Mouse (Mus musculus): ENCODE data around the gene Park7. TPM values are rescaled to one million over a fixed set of nuclear protein-coding genes. Genes with fewer than 3 reads are reported as not detected.
A peak's percentile ranks its signal among the peaks of the same experiment; 100 is the strongest.
"Not testable (repeated sequence)": the region's sequence is repeated elsewhere in the genome, so short reads cannot be mapped to it uniquely, and the experiment has no call there.

The Park7 gene
- polyA plus RNA-seq, 1 experiment from 2014 or later, result 381 TPM

- H3K27me3 ChIP-seq; H3K9ac ChIP-seq (replicated peaks); ATAC-seq (replicated peaks); H3K27ac ChIP-seq (replicated peaks); H3K9me3 ChIP-seq: not testable (repeated sequence)
- WGBS, result 73% methylated on average over 5 of the region's 5 CpGs
- peaks cover 23% of the 10 kb centered on the region for H3K36me3 ChIP-seq
- peaks cover 25% of the 10 kb centered on the region for H3K4me1 ChIP-seq
- H3K4me2 ChIP-seq (replicated peaks), result peak overlapping the region; percentile 80; the same call in 1 of the 2 replicates
- H3K4me3 ChIP-seq, result peak overlapping the region; percentile 100; the same call in 1 of the 2 replicates
Measured at GRCm38 (mm10) chr4:150908512-150908911, 5.7 kb downstream of the Park7 start.

GRCm38 (mm10) chr4:150907099-150907498 lies 7.1 kb downstream of the Park7 start:
- no peaks in the 10 kb centered on the region for H3K9me3 ChIP-seq
- 94% methylated on average over 8 of the region's 8 CpGs for WGBS
- no peak overlapping the region for H3K9ac ChIP-seq (replicated peaks)
- ATAC-seq (replicated peaks), result no peak
- H3K4me2 ChIP-seq (replicated peaks), result no peak overlapping the region
- peaks cover 37% of the 10 kb centered on the region for H3K36me3 ChIP-seq
- no peak overlapping the region for H3K27ac ChIP-seq (replicated peaks)
- peaks cover 18% of the 10 kb centered on the region for H3K4me1 ChIP-seq
- H3K27me3 ChIP-seq, result no peaks in the 10 kb centered on the region
- H3K4me3 ChIP-seq, result no peak overlapping the region

- 93% methylated on average over 14 of the region's 14 CpGs for WGBS
- Histone ChIP-seq H3K4me1 (0 out of 2 replicates have a peak, but pooled peaks cover 4% of the 10 kb centered on the region), H3K4me3 (no peak overlapping the region), H3K9ac (replicated peaks) (no peak overlapping the region), H3K9me3 (no peaks in the 10 kb centered on the region), H3K4me2 (replicated peaks) (no peak overlapping the region), H3K27ac (replicated peaks) (no peak overlapping the region), H3K36me3 (peaks cover 67% of the 10 kb centered on the region), H3K27me3 (no peaks in the 10 kb centered on the region)
- ATAC-seq (replicated peaks), result no peak
Measured at GRCm38 (mm10) chr4:150903091-150903742, 11.0 kb downstream of the Park7 start.

- Histone ChIP-seq H3K27me3 (no peaks in the 10 kb centered on the region), H3K9ac (replicated peaks) (no peak overlapping the region), H3K36me3 (peaks cover 78% of the 10 kb centered on the region), H3K9me3 (no peaks in the 10 kb centered on the region), H3K4me2 (replicated peaks) (no peak overlapping the region), H3K4me1 (no peaks in the 10 kb centered on the region), H3K27ac (replicated peaks) (no peak overlapping the region), H3K4me3 (no peak overlapping the region)
- 93% methylated on average over 12 of the region's 12 CpGs for WGBS
- ATAC-seq (replicated peaks), result no peak
Measured at GRCm38 (mm10) chr4:150902062-150902461, 12.2 kb downstream of the Park7 start.

- Histone ChIP-seq H3K4me3 (no peak overlapping the region), H3K9ac (replicated peaks) (no peak overlapping the region), H3K9me3 (no peaks in the 10 kb centered on the region), H3K4me1 (no peaks in the 10 kb centered on the region), H3K4me2 (replicated peaks) (no peak overlapping the region), H3K27me3 (no peaks in the 10 kb centered on the region), H3K27ac (replicated peaks) (no peak overlapping the region), H3K36me3 (peaks cover 80% of the 10 kb centered on the region)
- no peak for ATAC-seq (replicated peaks)
- 54% methylated on average over 9 of the region's 9 CpGs for WGBS
Measured at GRCm38 (mm10) chr4:150901651-150902050, 12.6 kb downstream of the Park7 start.

GRCm38 (mm10) chr4:150900486-150900885 lies 13.8 kb downstream of the Park7 start:
- Histone ChIP-seq H3K9ac (replicated peaks) (no peak overlapping the region), H3K4me1 (no peaks in the 10 kb centered on the region), H3K9me3 (no peaks in the 10 kb centered on the region), H3K4me3 (no peak overlapping the region), H3K27me3 (no peaks in the 10 kb centered on the region), H3K36me3 (peaks cover 79% of the 10 kb centered on the region), H3K4me2 (replicated peaks) (no peak overlapping the region), H3K27ac (replicated peaks) (no peak overlapping the region)
- no peak for ATAC-seq (replicated peaks)
- WGBS, result 92% methylated on average over 13 of the region's 13 CpGs

- peaks cover 69% of the 10 kb centered on the region for H3K36me3 ChIP-seq
- 61% methylated on average over 13 of the region's 13 CpGs for whole genome bisulfite sequencing
- H3K4me3 ChIP-seq, result no peak overlapping the region
- no peaks in the 10 kb centered on the region for H3K9me3 ChIP-seq
- no peak overlapping the region for H3K9ac ChIP-seq (replicated peaks)
- no peak overlapping the region for H3K27ac ChIP-seq (replicated peaks)
- ATAC-seq (replicated peaks), result no peak
- H3K4me1 ChIP-seq, result no peaks in the 10 kb centered on the region
- no peaks in the 10 kb centered on the region for H3K27me3 ChIP-seq
- no peak overlapping the region for H3K4me2 ChIP-seq (replicated peaks)
Measured at GRCm38 (mm10) chr4:150898716-150899365, 15.4 kb downstream of the Park7 start.

GRCm38 (mm10) chr4:150896896-150897624 lies 17.2 kb downstream of the Park7 start:
- Histone ChIP-seq H3K4me1 (no peaks in the 10 kb centered on the region), H3K4me2 (replicated peaks) (no peak overlapping the region), H3K4me3 (no peak overlapping the region), H3K36me3 (peaks cover 51% of the 10 kb centered on the region), H3K27ac (replicated peaks) (no peak overlapping the region), H3K9ac (replicated peaks) (no peak overlapping the region), H3K27me3 (no peaks in the 10 kb centered on the region), H3K9me3 (no peaks in the 10 kb centered on the region)
- 93% methylated on average over 26 of the region's 26 CpGs for WGBS
- no peak for ATAC-seq (replicated peaks)

GRCm38 (mm10) chr4:150894718-150895501 lies 19.3 kb downstream of the Park7 start:
- ATAC-seq (replicated peaks), result no peak
- 79% methylated on average over 8 of the region's 8 CpGs for WGBS

GRCm38 (mm10) chr4:150891308-150891707 lies 22.9 kb downstream of the Park7 start:
- Histone ChIP-seq H3K9ac (replicated peaks) (no peak overlapping the region), H3K4me2 (replicated peaks) (no peak overlapping the region), H3K4me3 (no peak overlapping the region), H3K27ac (replicated peaks) (no peak overlapping the region), H3K27me3 (no peaks in the 10 kb centered on the region), H3K9me3 (no peaks in the 10 kb centered on the region), H3K36me3 (peaks cover 2% of the 10 kb centered on the region; the same call in 1 of the 2 replicates), H3K4me1 (no peaks in the 10 kb centered on the region)
- WGBS, result 81% methylated on average over 5 of the region's 5 CpGs
- no peak for ATAC-seq (replicated peaks)

More at GRCm38 (mm10) chr4:150894718-150895501, 19.3 kb downstream of the Park7 start:
- Histone ChIP-seq H3K4me3 (no peak overlapping the region), H3K27me3 (no peaks in the 10 kb centered on the region), H3K4me2 (replicated peaks) (no peak overlapping the region), H3K27ac (replicated peaks) (no peak overlapping the region), H3K9ac (replicated peaks) (no peak overlapping the region), H3K9me3 (no peaks in the 10 kb centered on the region), H3K4me1 (no peaks in the 10 kb centered on the region), H3K36me3 (peaks cover 33% of the 10 kb centered on the region)

GRCm38 (mm10) chr4:150889955-150890315 lies 24.3 kb downstream of the Park7 start:
- H3K4me1 ChIP-seq, result no peaks in the 10 kb centered on the region
- no peaks in the 10 kb centered on the region for H3K36me3 ChIP-seq
- ATAC-seq (replicated peaks), result no peak
- H3K9me3 ChIP-seq, result no peaks in the 10 kb centered on the region
- H3K27me3 ChIP-seq, result no peaks in the 10 kb centered on the region
- no peak overlapping the region for H3K9ac ChIP-seq (replicated peaks)
- 54% methylated on average over 13 of the region's 13 CpGs for WGBS
- no peak overlapping the region for H3K27ac ChIP-seq (replicated peaks)
- no peak overlapping the region for H3K4me2 ChIP-seq (replicated peaks)
- no peak overlapping the region for H3K4me3 ChIP-seq
